Mouse (Mus musculus) forebrain, embryonic 14.5 days (tissue): Measurements from ENCODE around the gene C1qtnf6. TPM values are rescaled to one million over a fixed set of nuclear protein-coding genes. Genes with fewer than 3 reads are reported as not detected.

Source experiments
- ATAC-seq: fragments of 200-750 bp; cut with Nextera tagmentation; 2 replicates; pipeline ENCODE4 v1.8.0; 2017; ENCODE audit warnings: mild to moderate bottlenecking, moderate library complexity
- DNase-seq: peaks from one replicate; pipeline ENCODE4 v3.0.0-alpha.2; 2015; ENCODE audit warnings: low spot score
- H3K27ac ChIP-seq: fragments of 300-500 bp; sonication (generic); 2 replicates; pipeline ENCODE4 v1.5.1; 2014; ENCODE audit warnings: low read depth, mild to moderate bottlenecking, control low read depth, low read length, moderate library complexity
- H3K27me3 ChIP-seq: fragments of 300-500 bp; sonication (generic); replicated peaks from 2 replicates; pipeline ENCODE4 v1.6.1; 2014; ENCODE audit warnings: low read length, control low read depth, mixed read lengths; ENCODE audit not compliant: control insufficient read depth, insufficient read depth
- H3K36me3 ChIP-seq: fragments of 300-500 bp; sonication (generic); 2 replicates; pipeline ENCODE4 v1.6.1; 2014; ENCODE audit warnings: low read length, control low read depth; ENCODE audit not compliant: control insufficient read depth, insufficient read depth
- H3K4me1 ChIP-seq: fragments of 300-500 bp; sonication (generic); 2 replicates; pipeline ENCODE4 v1.6.1; 2014; ENCODE audit warnings: antibody characterized with exemption, low read length, control low read depth; ENCODE audit not compliant: control insufficient read depth, insufficient read depth
- H3K4me2 ChIP-seq: fragments of 300-500 bp; sonication (generic); 2 replicates; pipeline ENCODE4 v1.6.1; 2014; ENCODE audit warnings: mild to moderate bottlenecking, control low read depth, low read length
- H3K4me3 ChIP-seq: fragments of 300-500 bp; sonication (generic); 2 replicates; pipeline ENCODE4 v1.5.1; 2014; ENCODE audit warnings: low read depth, low read length, control low read depth
- H3K9ac ChIP-seq: fragments of 300-500 bp; sonication (generic); 2 replicates; pipeline ENCODE4 v1.6.1; 2014; ENCODE audit warnings: mild to moderate bottlenecking, low read length, control low read depth, moderate library complexity
- H3K9me3 ChIP-seq: fragments of 300-500 bp; sonication (generic); replicated peaks from 2 replicates; pipeline ENCODE4 v1.6.1; 2016; ENCODE audit warnings: low read length, control low read depth, mixed read lengths; ENCODE audit not compliant: control insufficient read depth
- WGBS: fragments of 180-500 bp; shearing (Covaris S2); extraction: QIAGEN DNeasy Blood & Tissue Kit; methylation state at CpG from one replicate; pipeline ENCODE4 v1.1.7; 2014; 5-methylcytosine and 5-hydroxymethylcytosine counted together
- polyA plus RNA-seq: library from polyadenylated mRNA; unstranded; fragments of >200 nt; fragmentation: Nextera tagmentation; extraction: Ambion mirVana; gene quantifications from 2 replicates; pipeline ENCODE4 v1.2.1, GENCODE M21; 2014

The C1qtnf6 gene
- 7.8 and 8.6 TPM in 2 replicates for polyA plus RNA-seq

- peak within 1 kb of the TSS; percentile 74 for H3K27ac ChIP-seq
- H3K4me1 ChIP-seq: peaks cover 8% of the 10 kb centered on the region
- ATAC-seq: no peak
- peak within 1 kb of the TSS; percentile 63 for H3K9ac ChIP-seq
- H3K27me3 ChIP-seq: no peaks in the 10 kb centered on the region
- H3K4me2 ChIP-seq: peak within 1 kb of the TSS; percentile 55
- H3K4me3 ChIP-seq: peak within 1 kb of the TSS; percentile 23
- H3K36me3 ChIP-seq: no peaks in the 10 kb centered on the region
- 76% methylated on average over 17 of the region's 17 CpGs for WGBS
- no peaks in the 10 kb centered on the region for H3K9me3 ChIP-seq
- DNase-seq: no peak
Measured at GRCm38 (mm10) chr15:78530671-78531450, at the start of gene C1qtnf6. Gene C1qtnf6 (minus strand): TSS chr15:78531416.

DNA sequence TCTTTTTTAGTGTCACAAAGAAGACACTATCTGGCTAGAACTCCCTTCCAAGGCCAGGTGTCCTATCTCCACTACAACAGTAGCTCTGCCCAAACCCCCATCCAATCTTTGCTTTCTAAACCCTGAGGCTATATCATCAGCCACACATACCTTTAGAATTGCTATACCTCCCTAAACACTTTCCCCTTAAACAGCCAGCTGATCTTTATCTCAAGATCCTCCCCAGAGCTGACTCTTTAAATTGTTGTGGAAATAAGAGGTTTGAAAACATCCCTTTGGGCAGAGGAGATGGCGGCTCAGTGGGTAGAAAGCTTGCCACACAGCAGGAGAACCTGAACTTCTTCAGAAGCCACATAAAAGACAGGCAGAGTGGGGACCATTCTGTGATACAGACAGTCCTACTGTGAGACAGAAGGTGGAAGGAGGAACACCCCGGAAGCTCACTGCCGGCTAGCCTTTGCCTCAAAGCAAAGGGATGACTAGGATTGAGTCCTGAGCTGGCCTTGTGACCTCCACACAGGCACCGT lies 45.1 kb upstream of the C1qtnf6 start:
- H3K4me3 ChIP-seq: no peak overlapping the region
- no peaks in the 10 kb centered on the region for H3K36me3 ChIP-seq
- ATAC-seq (no peak), DNase-seq (no peak)
- H3K27ac ChIP-seq: no peak overlapping the region
- H3K4me2 ChIP-seq: no peak overlapping the region
- WGBS: 58% methylated on average over 4 of the region's 4 CpGs
- no peaks in the 10 kb centered on the region for H3K27me3 ChIP-seq
- no peaks in the 10 kb centered on the region for H3K9me3 ChIP-seq
- H3K9ac ChIP-seq: no peak overlapping the region
- peaks cover 18% of the 10 kb centered on the region for H3K4me1 ChIP-seq

DNA sequence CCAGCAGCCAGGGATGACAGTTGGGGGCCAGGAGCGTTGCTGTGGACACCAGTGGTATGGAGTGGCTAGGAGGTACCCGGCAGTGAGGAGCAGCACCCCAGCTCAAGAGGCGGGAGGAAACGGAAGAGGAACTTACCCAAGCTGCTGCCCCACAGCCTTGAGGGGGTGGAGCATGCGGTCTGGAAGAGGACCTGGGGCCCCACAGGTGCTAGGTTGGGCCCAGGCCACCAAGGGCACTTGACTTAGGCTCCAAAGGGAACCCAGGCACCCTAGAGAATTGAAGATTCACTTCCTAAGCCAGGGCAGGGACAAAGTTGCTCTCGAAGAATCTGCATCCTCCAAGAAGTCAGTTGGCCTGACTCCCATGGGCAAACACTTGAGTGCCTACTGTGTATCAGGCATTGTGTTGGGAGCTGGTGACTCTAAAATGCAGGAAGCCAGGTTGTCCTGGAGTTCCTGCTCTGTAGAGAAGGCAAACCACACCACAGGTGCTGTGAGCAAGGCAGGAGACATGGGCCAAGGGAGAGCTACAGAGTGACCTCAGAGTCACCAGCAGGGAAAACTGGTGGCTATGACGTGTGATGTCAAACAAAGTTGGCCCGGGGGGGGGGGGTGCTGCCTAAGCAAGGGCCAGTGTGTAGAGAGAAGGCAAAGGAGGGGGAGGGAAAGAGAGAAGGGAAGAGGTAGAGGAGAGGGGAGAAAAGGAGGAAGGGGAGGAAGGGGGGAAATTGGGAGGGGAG lies 41.6 kb upstream of the C1qtnf6 start, which contains the start of gene Rac2:
Gene Rac2 (minus strand): TSS at position 126 of the 740 bp plus-strand sequence.
- no peak within 1 kb of the TSS for H3K4me3 ChIP-seq
- 81% methylated on average over 8 of the region's 8 CpGs for WGBS
- H3K27ac ChIP-seq: no peak within 1 kb of the TSS
- H3K4me1 ChIP-seq: no peaks in the 10 kb centered on the region
- H3K9ac ChIP-seq: no peak within 1 kb of the TSS
- H3K27me3 ChIP-seq: no peaks in the 10 kb centered on the region
- ATAC-seq (no peak), DNase-seq (no peak)
- no peaks in the 10 kb centered on the region for H3K36me3 ChIP-seq
- no peak within 1 kb of the TSS for H3K4me2 ChIP-seq
- H3K9me3 ChIP-seq: no peaks in the 10 kb centered on the region

DNA sequence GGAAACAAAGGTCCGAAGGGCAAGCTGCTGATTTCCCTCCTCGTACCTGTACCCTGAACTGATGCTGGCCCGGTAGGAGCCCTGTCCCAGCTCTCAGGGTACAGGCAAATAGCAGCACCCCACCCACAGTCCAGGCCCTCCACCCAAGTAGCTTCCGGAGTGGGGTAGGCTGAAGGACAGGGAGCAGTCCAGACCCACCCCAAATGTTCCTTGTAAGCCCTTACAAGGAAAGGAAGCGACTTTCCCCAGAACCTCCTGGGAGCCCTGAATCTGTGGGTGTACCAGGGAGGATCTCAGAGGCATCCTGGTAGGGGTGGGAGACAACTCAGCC lies 41.0 kb upstream of the C1qtnf6 start:
- ATAC-seq (no peak), DNase-seq (no peak)
- H3K27me3 ChIP-seq: no peaks in the 10 kb centered on the region
- no peaks in the 10 kb centered on the region for H3K9me3 ChIP-seq
- no peak overlapping the region for H3K27ac ChIP-seq
- 87% methylated on average over 5 of the region's 5 CpGs for WGBS
- no peaks in the 10 kb centered on the region for H3K36me3 ChIP-seq
- no peak overlapping the region for H3K4me3 ChIP-seq
- no peak overlapping the region for H3K4me2 ChIP-seq
- no peak overlapping the region for H3K9ac ChIP-seq
- no peaks in the 10 kb centered on the region for H3K4me1 ChIP-seq

GRCm38 (mm10) chr15:78571554-78572269 lies 40.5 kb upstream of the C1qtnf6 start:
- 83% methylated on average over 16 of the region's 16 CpGs for WGBS
- no peak for ATAC-seq

DNA sequence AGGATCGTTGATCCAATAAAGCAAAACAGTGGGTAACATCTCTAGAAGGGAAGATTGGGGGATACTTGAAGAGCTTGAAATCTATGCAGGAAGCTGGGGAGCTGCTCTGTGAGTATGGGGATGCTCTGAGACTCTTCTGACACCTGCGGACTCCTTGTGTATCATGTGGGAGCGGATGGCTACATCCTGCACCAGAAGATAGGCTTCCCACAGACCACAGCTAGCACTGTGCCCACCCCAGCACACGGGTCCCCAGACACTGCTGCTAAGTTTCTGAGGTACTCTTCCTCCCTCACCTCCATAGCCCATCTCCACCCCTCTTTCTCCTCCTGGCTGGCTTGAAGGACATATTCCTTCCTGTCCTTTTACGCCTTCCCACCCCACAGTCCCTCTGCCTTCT lies 39.0 kb upstream of the C1qtnf6 start:
- Histone ChIP-seq H3K27ac (no peak overlapping the region), H3K9me3 (no peaks in the 10 kb centered on the region), H3K36me3 (no peaks in the 10 kb centered on the region), H3K9ac (no peak overlapping the region), H3K4me2 (no peak overlapping the region), H3K27me3 (no peaks in the 10 kb centered on the region), H3K4me1 (no peaks in the 10 kb centered on the region), H3K4me3 (no peak overlapping the region)
- WGBS: 95% methylated on average over 5 of the region's 5 CpGs
- ATAC-seq (no peak), DNase-seq (no peak)

More at GRCm38 (mm10) chr15:78571554-78572269, 40.5 kb upstream of the C1qtnf6 start:
- Histone ChIP-seq H3K9me3 (no peaks in the 10 kb centered on the region), H3K27me3 (no peaks in the 10 kb centered on the region), H3K4me2 (no peak overlapping the region), H3K4me1 (no peaks in the 10 kb centered on the region), H3K4me3 (no peak overlapping the region), H3K27ac (no peak overlapping the region), H3K36me3 (no peaks in the 10 kb centered on the region), H3K9ac (no peak overlapping the region)
- DNase-seq: no peak

- H3K36me3 ChIP-seq: no peaks in the 10 kb centered on the region
- WGBS: 76% methylated on average over 9 of the region's 9 CpGs
- ATAC-seq: no peak
- no peak overlapping the region for H3K9ac ChIP-seq
- no peaks in the 10 kb centered on the region for H3K27me3 ChIP-seq
- no peak overlapping the region for H3K4me3 ChIP-seq
- H3K4me1 ChIP-seq: no peaks in the 10 kb centered on the region
- DNase-seq: no peak
- no peak overlapping the region for H3K27ac ChIP-seq
- no peaks in the 10 kb centered on the region for H3K9me3 ChIP-seq
- no peak overlapping the region for H3K4me2 ChIP-seq
Measured at GRCm38 (mm10) chr15:78567608-78568120, 36.4 kb upstream of the C1qtnf6 start.

DNA sequence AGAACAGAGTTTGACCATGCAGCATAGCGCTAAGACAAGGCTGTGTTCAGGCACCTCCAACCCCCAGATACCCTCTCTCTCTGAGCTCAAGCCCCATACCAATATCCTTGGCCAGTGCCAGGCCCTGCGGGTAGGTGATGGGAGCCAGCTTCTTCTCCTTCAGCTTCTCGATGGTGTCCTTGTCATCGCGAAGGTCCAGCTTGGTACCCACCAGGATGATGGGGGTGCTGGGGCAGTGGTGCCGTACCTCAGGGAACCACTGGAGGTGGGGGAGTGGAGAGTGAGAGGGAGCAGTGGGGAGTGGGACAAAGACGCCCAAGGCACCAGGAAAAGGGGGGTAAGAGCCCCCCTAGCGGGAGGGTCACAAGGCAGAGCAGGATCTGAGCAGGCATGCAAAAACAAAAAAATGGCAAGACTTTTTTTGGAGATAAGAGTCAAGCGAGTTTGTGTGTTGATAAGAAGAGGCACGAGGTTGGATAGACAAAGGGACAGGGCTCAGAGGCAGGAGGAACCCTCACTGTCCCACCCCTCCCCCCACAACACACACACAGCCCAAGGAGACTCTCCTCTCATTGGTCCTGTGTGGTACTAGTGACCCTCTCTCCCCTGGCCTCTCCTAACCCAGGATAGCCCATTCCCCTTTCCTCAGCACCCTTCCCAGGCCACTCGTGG lies 33.7 kb upstream of the C1qtnf6 start:
- ATAC-seq (no peak), DNase-seq (no peak)
- H3K9ac ChIP-seq: no peak overlapping the region
- no peaks in the 10 kb centered on the region for H3K4me1 ChIP-seq
- H3K4me3 ChIP-seq: no peak overlapping the region
- WGBS: 69% methylated on average over 11 of the region's 11 CpGs
- no peaks in the 10 kb centered on the region for H3K9me3 ChIP-seq
- no peaks in the 10 kb centered on the region for H3K27me3 ChIP-seq
- no peak overlapping the region for H3K4me2 ChIP-seq
- no peak overlapping the region for H3K27ac ChIP-seq
- H3K36me3 ChIP-seq: no peaks in the 10 kb centered on the region
